ENCODE assay signal across 17 mouse cellular contexts in genomic region chr2:109147292-109147691, GRCm38 (mm10).
DNase-seq lines count a peak whose midpoint lies in the region; ATAC-seq lines count a peak whose summit lies in the region.
"Had no signal": no experiment of that assay in that cellular context is flagged by ENCODE, and none has a peak within 500 bp of the region (broad histone marks: within the 10 kb centered on the region; RNA-seq: fewer than 3 reads in every experiment).

No protein-coding gene starts in this region.

- no peaks in the 10 kb centered on the region for H3K27me3 ChIP-seq in hindbrain, embryonic 12.5 days
- H3K27me3 ChIP-seq in hindbrain, embryonic 14.5 days (ENCODE audit: control insufficient read depth, insufficient read depth, low read length): no peaks in the 10 kb centered on the region
- H3K27me3 ChIP-seq in midbrain, embryonic 14.5 days (ENCODE audit: control insufficient read depth, insufficient read depth, low read length): no peaks in the 10 kb centered on the region
- no peaks in the 10 kb centered on the region for H3K27me3 ChIP-seq in midbrain, embryonic 16.5 days (ENCODE audit: control insufficient read depth, insufficient read depth, low read depth, low read length)
- no peaks in the 10 kb centered on the region for H3K27me3 ChIP-seq in forebrain, embryonic 16.5 days (replicated peaks; ENCODE audit: control insufficient read depth, insufficient read depth, low read length)
- H3K27me3 ChIP-seq: embryonic facial prominence, embryonic 13.5 days had no signal

- H3K27ac ChIP-seq in hindbrain, embryonic 12.5 days: no peak overlapping the region
- no peak overlapping the region for H3K27ac ChIP-seq in hindbrain, embryonic 14.5 days
- no peak overlapping the region for H3K27ac ChIP-seq in midbrain, embryonic 14.5 days (replicated peaks; ENCODE audit: low read depth, low read length)
- no peak overlapping the region for H3K27ac ChIP-seq in midbrain, embryonic 16.5 days (ENCODE audit: low read length)
- no peak overlapping the region for H3K27ac ChIP-seq in forebrain, embryonic 16.5 days (ENCODE audit: low read length)
- H3K27ac ChIP-seq: embryonic facial prominence, embryonic 13.5 days; heart, embryonic 10.5 days had no signal

- DNase-seq in hindbrain, embryonic 14.5 days (ENCODE audit: low spot score): no peak
- DNase-seq in midbrain, embryonic 14.5 days: no peak
- DNase-seq in kidney, postnatal 4 days: no peak
- DNase-seq: adrenal gland, adult 2 months; adrenal gland, postnatal 25 days; cerebellum, adult 9-10 months; cerebellum, postnatal 36 days; gastrocnemius, postnatal 10 days; heart, adult 18-20 months; heart, postnatal 10 days; kidney, adult 11 months had no signal

- no peaks in the 10 kb centered on the region for H3K4me1 ChIP-seq in hindbrain, embryonic 12.5 days
- no peaks in the 10 kb centered on the region for H3K4me1 ChIP-seq in hindbrain, embryonic 14.5 days (replicated peaks; ENCODE audit: control insufficient read depth, insufficient read depth, low read length)
- H3K4me1 ChIP-seq in midbrain, embryonic 14.5 days (ENCODE audit: control insufficient read depth, insufficient read depth, low read length): no peaks in the 10 kb centered on the region
- no peaks in the 10 kb centered on the region for H3K4me1 ChIP-seq in midbrain, embryonic 16.5 days (ENCODE audit: control insufficient read depth, insufficient read depth, low read length)
- H3K4me1 ChIP-seq in forebrain, embryonic 16.5 days (replicated peaks; ENCODE audit: control insufficient read depth, insufficient read depth, low read length): no peaks in the 10 kb centered on the region
- H3K4me1 ChIP-seq: embryonic facial prominence, embryonic 13.5 days; heart, embryonic 10.5 days had no signal

- H3K4me2 ChIP-seq in hindbrain, embryonic 12.5 days (replicated peaks): no peak overlapping the region
- H3K4me2 ChIP-seq in hindbrain, embryonic 14.5 days (replicated peaks): no peak overlapping the region
- H3K4me2 ChIP-seq in midbrain, embryonic 14.5 days (ENCODE audit: low read length): no peak overlapping the region
- H3K4me2 ChIP-seq in midbrain, embryonic 16.5 days (ENCODE audit: low read length): no peak overlapping the region
- H3K4me2 ChIP-seq in forebrain, embryonic 16.5 days (ENCODE audit: low read length): no peak overlapping the region
- H3K4me2 ChIP-seq: embryonic facial prominence, embryonic 13.5 days had no signal

- H3K36me3 ChIP-seq in hindbrain, embryonic 12.5 days: no peaks in the 10 kb centered on the region
- no peaks in the 10 kb centered on the region for H3K36me3 ChIP-seq in hindbrain, embryonic 14.5 days (replicated peaks; ENCODE audit: control insufficient read depth, insufficient read depth)
- no peaks in the 10 kb centered on the region for H3K36me3 ChIP-seq in midbrain, embryonic 14.5 days (ENCODE audit: control insufficient read depth, insufficient read depth, low read length)
- H3K36me3 ChIP-seq in midbrain, embryonic 16.5 days (ENCODE audit: control insufficient read depth, insufficient read depth, low read length): no peaks in the 10 kb centered on the region
- no peaks in the 10 kb centered on the region for H3K36me3 ChIP-seq in forebrain, embryonic 16.5 days (ENCODE audit: control insufficient read depth, insufficient read depth)
- H3K36me3 ChIP-seq: embryonic facial prominence, embryonic 13.5 days; heart, embryonic 10.5 days had no signal

- H3K9me3 ChIP-seq in hindbrain, embryonic 12.5 days (replicated peaks): no peaks in the 10 kb centered on the region
- no peaks in the 10 kb centered on the region for H3K9me3 ChIP-seq in hindbrain, embryonic 14.5 days (ENCODE audit: control insufficient read depth, low read length)
- no peaks in the 10 kb centered on the region for H3K9me3 ChIP-seq in midbrain, embryonic 14.5 days (ENCODE audit: control insufficient read depth, low read length)
- H3K9me3 ChIP-seq in midbrain, embryonic 16.5 days (replicated peaks; ENCODE audit: control insufficient read depth, low read length, poor library complexity, severe bottlenecking): no peaks in the 10 kb centered on the region
- no peaks in the 10 kb centered on the region for H3K9me3 ChIP-seq in forebrain, embryonic 16.5 days (ENCODE audit: control insufficient read depth, low read length)
- H3K9me3 ChIP-seq: embryonic facial prominence, embryonic 13.5 days; heart, embryonic 10.5 days had no signal

- peak; percentile 71 for ATAC-seq in hindbrain, embryonic 12.5 days (ENCODE audit: low FRiP score)
- no peak; the same call in 1 of the 2 replicates for ATAC-seq in hindbrain, embryonic 14.5 days (ENCODE audit: low FRiP score)
- ATAC-seq in midbrain, embryonic 14.5 days (ENCODE audit: low FRiP score, low TSS enrichment): peak; percentile 49; the same call in 1 of the 2 replicates
- ATAC-seq in midbrain, embryonic 16.5 days: no peak
- peak; percentile 94 for ATAC-seq in forebrain, embryonic 16.5 days
- ATAC-seq: hindbrain, embryonic 16.5 days had no signal

- no peak overlapping the region for H3K4me3 ChIP-seq in hindbrain, embryonic 12.5 days
- no peak overlapping the region for H3K4me3 ChIP-seq in hindbrain, embryonic 14.5 days (replicated peaks; ENCODE audit: low read length)
- no peak overlapping the region for H3K4me3 ChIP-seq in midbrain, embryonic 14.5 days (replicated peaks; ENCODE audit: low read depth, low read length)
- H3K4me3 ChIP-seq in midbrain, embryonic 16.5 days (ENCODE audit: low read depth, low read length): no peak overlapping the region
- H3K4me3 ChIP-seq in forebrain, embryonic 16.5 days (replicated peaks; ENCODE audit: low read length): no peak overlapping the region
- H3K4me3 ChIP-seq: embryonic facial prominence, embryonic 13.5 days; heart, embryonic 10.5 days had no signal

- no peak overlapping the region for H3K9ac ChIP-seq in hindbrain, embryonic 12.5 days
- no peak overlapping the region for H3K9ac ChIP-seq in hindbrain, embryonic 14.5 days
- no peak overlapping the region for H3K9ac ChIP-seq in midbrain, embryonic 14.5 days (replicated peaks; ENCODE audit: low read length)
- H3K9ac ChIP-seq in midbrain, embryonic 16.5 days (ENCODE audit: low read depth, low read length): no peak overlapping the region
- H3K9ac ChIP-seq in forebrain, embryonic 16.5 days (replicated peaks; ENCODE audit: low read depth, low read length): no peak overlapping the region
- H3K9ac ChIP-seq: embryonic facial prominence, embryonic 13.5 days had no signal

Comparison
In these comparisons a context has a peak if more than half of its experiments do, and no peak if none do; other contexts are left out.
1. ATAC-seq: peak in hindbrain, embryonic 12.5 days (single experiment), midbrain, embryonic 14.5 days (single experiment) and forebrain, embryonic 16.5 days (single experiment); none in hindbrain, embryonic 14.5 days (single experiment) and midbrain, embryonic 16.5 days (single experiment).